Mouse (Mus musculus): ENCODE data around the gene Gpr173. TPM values are rescaled to one million over a fixed set of nuclear protein-coding genes. Genes with fewer than 3 reads are reported as not detected.
A peak's percentile ranks its signal among the peaks of the same experiment; 100 is the strongest.
"Not testable (repeated sequence)": the region's sequence is repeated elsewhere in the genome, so short reads cannot be mapped to it uniquely, and the experiment has no call there.

The Gpr173 gene
- total RNA-seq (2021): 10 to 100 TPM; 12.0 to 14.4 TPM
- long read RNA-seq, full-length matches to known transcripts: 1 of 4 reads
- long read RNA-seq, partial matches to known transcripts: 0 of 4 reads
- long read RNA-seq, other reads (novel, unspliced or antisense): 3 of 4 reads

DNA sequence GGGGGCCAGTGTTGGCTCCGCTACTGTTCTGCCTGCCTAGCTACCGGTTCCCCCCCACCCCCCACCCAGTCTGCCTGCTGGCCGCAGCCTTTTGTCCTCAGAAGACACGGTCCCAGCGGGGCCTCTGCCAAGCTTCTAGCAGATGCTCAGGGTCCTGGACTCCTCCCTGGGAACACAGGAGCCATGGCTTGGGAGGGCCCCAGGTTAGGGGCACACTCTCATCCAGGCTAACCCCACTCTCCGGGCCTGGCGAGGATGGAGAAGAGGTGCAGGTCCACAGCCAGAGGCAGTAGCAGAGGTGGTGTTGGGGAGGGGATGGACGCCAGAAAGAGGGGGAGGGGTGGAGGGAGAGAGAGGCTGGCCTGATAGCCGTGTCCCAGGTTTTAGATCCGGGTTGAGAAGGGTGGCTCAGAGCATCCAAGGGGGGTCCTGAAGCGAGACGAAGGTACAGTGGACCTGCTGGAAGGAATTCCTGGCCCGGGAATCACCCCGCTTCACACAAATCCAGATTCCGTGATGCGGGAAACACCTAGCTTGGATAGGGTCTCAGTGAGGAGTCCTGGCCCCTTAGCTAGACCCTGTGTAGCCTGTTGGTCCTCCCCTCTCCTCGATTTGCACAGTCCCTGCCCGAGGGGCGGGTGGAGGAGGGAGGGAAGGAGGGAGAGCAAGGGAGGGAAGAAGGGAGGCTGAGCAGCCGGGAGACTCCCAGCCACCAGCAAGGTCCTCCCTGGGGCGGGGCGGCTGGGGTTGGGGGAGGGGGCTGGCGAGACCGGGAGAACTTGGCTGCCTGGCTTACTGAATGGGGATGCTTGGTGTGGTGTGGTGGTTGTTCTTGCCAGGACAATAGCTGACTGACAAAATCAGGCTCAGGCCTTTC, at the start of gene Gpr173:
Gene Gpr173, minus strand, starts transcription at position 308 of the 877 bp plus-strand sequence.
- DNase-seq (ENCODE audit: low spot score in 2 of 2): peak; percentile 49 to 63

GRCm38 (mm10) chrX:152403251-152403650, 34.7 kb upstream of the Gpr173 start:
- DNase-seq (ENCODE audit: low spot score in 2 of 2): no peak

DNA sequence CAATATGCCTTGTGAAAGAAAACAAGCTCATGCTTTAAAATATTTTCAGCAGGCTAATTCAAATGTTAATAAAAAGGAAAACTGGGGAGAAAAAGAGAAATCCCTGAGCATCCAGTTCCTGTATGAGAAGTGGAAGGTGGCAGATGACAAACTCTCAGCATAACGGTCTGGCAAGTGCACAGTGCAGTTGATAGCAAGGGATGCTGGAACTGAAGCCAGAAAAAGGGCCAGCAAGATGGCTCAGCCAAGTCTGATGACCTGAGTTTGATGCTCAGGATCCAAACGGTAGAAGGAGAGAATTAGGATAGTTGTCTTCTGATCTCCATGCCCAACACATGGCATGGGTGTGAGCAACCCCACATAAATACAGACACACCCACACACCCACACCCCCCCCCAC, 31.6 kb upstream of the Gpr173 start:
- DNase-seq (ENCODE audit: low spot score in 2 of 2): no peak

DNA sequence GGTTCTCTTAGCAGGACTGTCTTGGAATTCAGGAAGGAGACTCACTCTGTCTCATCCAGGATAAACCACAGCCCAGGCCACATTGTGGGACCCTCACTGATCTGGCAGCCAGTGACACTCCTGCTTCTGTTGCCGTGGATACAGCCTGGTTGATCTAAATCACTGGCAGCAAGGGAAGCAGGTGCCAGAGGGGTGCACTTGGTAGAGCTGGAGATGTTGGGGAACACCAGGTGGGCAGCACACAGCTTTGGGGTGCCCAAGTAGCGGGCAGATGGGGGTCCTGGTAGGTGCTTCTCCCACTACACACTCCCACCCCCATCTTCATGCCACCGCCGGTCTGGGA, 479 bp downstream of the Gpr173 start:
- DNase-seq (ENCODE audit: low spot score in 2 of 2): peak in 1 of 2 experiments; percentile 30

GRCm38 (mm10) chrX:152366418-152366817, 2.1 kb downstream of the Gpr173 start:
- no peak for DNase-seq (ENCODE audit: low spot score in 2 of 2)

GRCm38 (mm10) chrX:152352553-152353153, 15.9 kb downstream of the Gpr173 start:
- peak in 1 of 2 experiments; percentile 51 for DNase-seq (ENCODE audit: low spot score in 2 of 2)

GRCm38 (mm10) chrX:152347041-152347440, 21.5 kb downstream of the Gpr173 start:
- no peak for DNase-seq (ENCODE audit: low spot score in 2 of 2)

- no peak for DNase-seq (ENCODE audit: low spot score in 2 of 2)
Measured at GRCm38 (mm10) chrX:152346587-152346986, 21.9 kb downstream of the Gpr173 start.

- no peak for DNase-seq (ENCODE audit: low spot score in 2 of 2)
Measured at GRCm38 (mm10) chrX:152342903-152343302, 25.6 kb downstream of the Gpr173 start.

- DNase-seq (ENCODE audit: low spot score in 2 of 2): peak; percentile 94 to 95
Measured at GRCm38 (mm10) chrX:152342358-152342901, 26.1 kb downstream of the Gpr173 start, which contains the start of gene Tspyl2. TSS of gene Tspyl2 (minus strand) at chrX:152342425.

GRCm38 (mm10) chrX:152341496-152341895, 27.0 kb downstream of the Gpr173 start:
- DNase-seq (ENCODE audit: low spot score in 2 of 2): peak in 1 of 2 experiments; percentile 21

GRCm38 (mm10) chrX:152336546-152337332, 31.8 kb downstream of the Gpr173 start:
- DNase-seq (ENCODE audit: low spot score in 2 of 2): peak; percentile 88 to 93

- not testable (repeated sequence) for DNase-seq (ENCODE audit: low spot score in 2 of 2)
Measured at GRCm38 (mm10) chrX:152336123-152336522, 32.4 kb downstream of the Gpr173 start.

GRCm38 (mm10) chrX:152329400-152329799, 39.1 kb downstream of the Gpr173 start:
- DNase-seq (ENCODE audit: low spot score in 2 of 2): not testable (repeated sequence)

DNA sequence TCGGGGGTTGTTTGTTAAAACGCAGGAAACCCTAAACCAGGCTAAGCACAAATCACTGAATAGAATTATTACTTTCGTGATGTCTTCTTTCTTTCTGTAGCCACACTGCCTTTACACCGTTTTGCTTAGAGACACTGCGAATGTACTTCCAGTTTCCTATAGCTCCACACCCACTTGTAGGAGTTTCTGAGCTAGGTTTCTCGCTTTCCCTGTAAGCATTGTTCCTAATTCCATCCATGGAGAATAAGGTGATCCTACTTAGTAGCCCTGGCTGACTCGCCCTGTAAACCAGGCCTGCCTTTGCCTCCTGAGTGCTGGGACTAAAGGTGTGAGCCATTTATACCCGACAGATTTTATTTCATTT, 40.8 kb downstream of the Gpr173 start:
- DNase-seq (ENCODE audit: low spot score in 2 of 2): no peak

- DNase-seq (ENCODE audit: low spot score in 2 of 2): peak; percentile 79 to 87
Measured at GRCm38 (mm10) chrX:152326996-152327688, 41.4 kb downstream of the Gpr173 start, which contains the start of gene Kantr. TSS of gene Kantr (minus strand) at chrX:152327495.

GRCm38 (mm10) chrX:152323584-152323983, 44.9 kb downstream of the Gpr173 start:
- no peak for DNase-seq (ENCODE audit: low spot score in 2 of 2)

DNA sequence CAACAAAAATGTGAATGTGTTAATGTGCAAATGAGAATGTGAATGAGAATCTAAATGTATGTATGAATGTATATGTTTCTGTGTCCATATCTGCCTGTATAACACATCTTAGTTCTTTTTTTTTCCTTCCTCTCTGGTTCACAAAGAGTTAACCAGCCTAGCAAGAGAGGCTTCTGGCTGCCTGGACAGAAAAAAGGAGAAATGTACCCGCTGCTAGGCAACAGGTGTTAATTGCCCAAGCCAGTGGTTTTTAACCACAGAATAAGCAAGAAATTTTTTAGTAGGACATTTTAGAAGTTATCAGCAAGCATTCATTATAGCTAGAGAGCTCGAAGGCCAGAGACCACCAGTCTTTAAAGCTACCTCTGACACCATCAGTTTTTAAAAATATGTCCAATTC, 45.7 kb downstream of the Gpr173 start:
- DNase-seq (ENCODE audit: low spot score in 2 of 2): no peak

GRCm38 (mm10) chrX:152320535-152320934, 48.0 kb downstream of the Gpr173 start:
- DNase-seq (ENCODE audit: low spot score in 2 of 2): no peak

GRCm38 (mm10) chrX:152307942-152308341, 60.6 kb downstream of the Gpr173 start:
- peak; percentile 19 to 22 for DNase-seq (ENCODE audit: low spot score in 2 of 2)
